Mouse (Mus musculus) forebrain, embryonic 16.5 days (tissue): ENCODE data around the gene Snn. TPM values are rescaled to one million over a fixed set of nuclear protein-coding genes. Genes with fewer than 3 reads are reported as not detected.

Experiments used
- ATAC-seq: fragments of 200-750 bp; cut with Nextera tagmentation; 2 replicates; pipeline ENCODE4 v1.8.0; 2017; ENCODE audit warnings: mild to moderate bottlenecking, moderate library complexity
- H3K27ac ChIP-seq: fragments of 300-500 bp; sonication (generic); 2 replicates; pipeline ENCODE4 v1.5.1; 2014; ENCODE audit warnings: low read length, control low read depth
- H3K27me3 ChIP-seq: fragments of 300-500 bp; sonication (generic); replicated peaks from 2 replicates; pipeline ENCODE4 v1.6.1; 2014; ENCODE audit warnings: low read length; ENCODE audit not compliant: control insufficient read depth, insufficient read depth
- H3K36me3 ChIP-seq: fragments of 300-500 bp; sonication (generic); 2 replicates; pipeline ENCODE4 v1.6.1; 2014; ENCODE audit not compliant: control insufficient read depth, insufficient read depth
- H3K4me1 ChIP-seq: fragments of 300-500 bp; sonication (generic); replicated peaks from 2 replicates; pipeline ENCODE4 v1.6.1; 2014; ENCODE audit warnings: low read length; ENCODE audit not compliant: control insufficient read depth, insufficient read depth
- H3K4me2 ChIP-seq: fragments of 300-500 bp; sonication (generic); 2 replicates; pipeline ENCODE4 v1.6.1; 2014; ENCODE audit warnings: mild to moderate bottlenecking, low read length, control low read depth
- H3K4me3 ChIP-seq: fragments of 300-500 bp; sonication (generic); replicated peaks from 2 replicates; pipeline ENCODE4 v1.5.1; 2014; ENCODE audit warnings: mild to moderate bottlenecking, low read length, control low read depth
- H3K9ac ChIP-seq: fragments of 300-500 bp; sonication (generic); replicated peaks from 2 replicates; pipeline ENCODE4 v1.6.1; 2014; ENCODE audit warnings: low read depth, low read length, control low read depth
- H3K9me3 ChIP-seq: fragments of 300-500 bp; sonication (generic); 2 replicates; pipeline ENCODE4 v1.6.1; 2016; ENCODE audit warnings: low read length; ENCODE audit not compliant: control insufficient read depth
- WGBS: fragments of 180-500 bp; shearing (Covaris S2); extraction: QIAGEN DNeasy Blood & Tissue Kit; methylation state at CpG from one replicate; pipeline ENCODE4 v1.1.7; 2014; 5-methylcytosine and 5-hydroxymethylcytosine counted together
- polyA plus RNA-seq: library from polyadenylated mRNA; unstranded; fragments of >200 nt; fragmentation: Nextera tagmentation; extraction: Ambion mirVana; gene quantifications from 2 replicates; pipeline ENCODE4 v1.2.1, GENCODE M21; 2015

Snn gene
- polyA plus RNA-seq, 1 experiment from 2014 or later: 171 TPM

DNA sequence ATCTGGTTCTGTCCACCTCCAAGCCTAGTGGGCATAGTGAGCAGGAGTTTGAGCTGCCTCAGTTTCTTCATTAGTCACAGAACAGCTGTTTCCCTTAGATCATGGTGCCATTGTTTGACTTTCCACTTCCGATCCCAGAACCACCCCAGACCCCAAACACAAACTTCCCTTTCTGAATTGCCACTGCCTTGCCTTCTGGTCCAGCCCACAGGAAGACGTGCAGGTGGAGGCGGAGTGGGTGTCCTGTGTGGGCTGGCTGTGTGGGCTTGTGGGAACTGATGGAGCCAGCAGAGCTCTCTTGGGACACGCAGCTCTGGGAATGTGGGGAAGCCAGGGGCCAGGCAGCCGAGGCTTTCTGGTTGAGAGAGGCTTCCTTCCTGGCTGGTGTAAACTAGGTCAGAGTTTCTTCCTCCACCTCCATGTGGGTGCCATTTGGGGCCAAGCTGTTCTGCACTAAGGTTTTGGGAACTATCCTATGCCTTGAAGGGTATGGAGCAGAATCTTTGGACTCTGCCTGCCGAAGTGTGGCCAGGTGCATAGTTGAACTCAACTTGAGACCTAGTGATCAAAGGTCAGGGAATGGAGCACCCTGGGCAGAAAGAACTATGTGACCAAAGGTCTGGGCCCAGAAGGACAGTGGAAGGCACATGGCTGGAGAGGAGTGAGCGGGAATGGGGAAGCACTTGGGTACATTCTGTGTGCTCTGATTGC, 9.1 kb downstream of the Snn start:
- Histone ChIP-seq H3K4me1 (peaks cover 58% of the 10 kb centered on the region), H3K9me3 (no peaks in the 10 kb centered on the region), H3K9ac (no peak overlapping the region), H3K36me3 (peaks cover 10% of the 10 kb centered on the region), H3K4me2 (peak overlapping the region; percentile 7; the same call in 1 of the 2 replicates), H3K27me3 (no peaks in the 10 kb centered on the region), H3K27ac (no peak overlapping the region), H3K4me3 (no peak overlapping the region)
- 86% methylated on average over 7 of the region's 7 CpGs for WGBS
- ATAC-seq: no peak

DNA sequence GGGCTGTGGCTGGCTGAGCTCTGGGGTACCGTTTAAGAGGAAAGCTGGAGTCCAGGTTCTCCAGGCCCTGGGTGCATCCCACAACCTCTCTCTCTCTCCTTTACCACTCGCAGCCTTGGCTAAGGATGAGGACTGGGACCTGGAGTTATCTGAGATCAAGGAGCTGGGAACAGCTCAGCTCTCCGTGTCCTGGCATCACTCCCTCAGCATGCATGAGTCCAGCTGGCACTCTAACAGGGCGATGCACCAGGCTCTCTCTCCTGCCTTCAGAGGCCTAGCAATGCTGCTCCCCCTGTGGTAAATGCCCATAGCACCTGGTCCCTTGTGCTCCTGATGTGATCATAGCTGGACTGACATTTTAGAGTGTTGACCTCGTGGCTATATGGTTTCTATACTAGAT, 10.4 kb downstream of the Snn start:
- H3K4me3 ChIP-seq: no peak overlapping the region
- H3K27me3 ChIP-seq: no peaks in the 10 kb centered on the region
- ATAC-seq: no peak
- H3K4me2 ChIP-seq: no peak overlapping the region
- peaks cover 50% of the 10 kb centered on the region for H3K4me1 ChIP-seq
- WGBS: 75% methylated on average over 5 of the region's 5 CpGs
- H3K9me3 ChIP-seq: no peaks in the 10 kb centered on the region
- no peak overlapping the region for H3K9ac ChIP-seq
- H3K36me3 ChIP-seq: peaks cover 10% of the 10 kb centered on the region
- no peak overlapping the region for H3K27ac ChIP-seq

DNA sequence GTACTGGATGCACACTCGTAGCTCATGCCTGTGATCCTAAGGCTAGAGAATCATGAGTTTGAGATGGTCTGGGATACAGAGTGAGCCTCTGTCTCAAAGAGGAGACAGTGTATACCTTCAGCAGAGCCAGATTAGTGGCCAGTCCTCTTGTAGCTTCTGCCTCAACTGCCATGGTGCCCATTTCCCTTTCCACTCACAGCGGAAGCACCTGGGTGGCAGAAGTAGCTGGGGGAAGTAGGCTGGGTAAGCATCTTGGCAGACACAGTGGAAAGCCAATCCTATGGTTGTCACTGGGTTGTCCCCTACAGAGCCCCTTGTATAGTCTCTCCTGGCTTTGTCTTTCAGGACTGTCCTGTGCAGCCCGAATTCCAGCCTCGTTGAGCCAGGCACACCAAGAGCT, 11.1 kb downstream of the Snn start:
- 88% methylated on average over 4 of the region's 4 CpGs for WGBS
- H3K27me3 ChIP-seq: no peaks in the 10 kb centered on the region
- peaks cover 13% of the 10 kb centered on the region for H3K36me3 ChIP-seq
- H3K9ac ChIP-seq: no peak overlapping the region
- no peaks in the 10 kb centered on the region for H3K9me3 ChIP-seq
- no peak overlapping the region for H3K4me2 ChIP-seq
- H3K27ac ChIP-seq: no peak overlapping the region
- no peak for ATAC-seq
- H3K4me3 ChIP-seq: no peak overlapping the region
- H3K4me1 ChIP-seq: peaks cover 50% of the 10 kb centered on the region

DNA sequence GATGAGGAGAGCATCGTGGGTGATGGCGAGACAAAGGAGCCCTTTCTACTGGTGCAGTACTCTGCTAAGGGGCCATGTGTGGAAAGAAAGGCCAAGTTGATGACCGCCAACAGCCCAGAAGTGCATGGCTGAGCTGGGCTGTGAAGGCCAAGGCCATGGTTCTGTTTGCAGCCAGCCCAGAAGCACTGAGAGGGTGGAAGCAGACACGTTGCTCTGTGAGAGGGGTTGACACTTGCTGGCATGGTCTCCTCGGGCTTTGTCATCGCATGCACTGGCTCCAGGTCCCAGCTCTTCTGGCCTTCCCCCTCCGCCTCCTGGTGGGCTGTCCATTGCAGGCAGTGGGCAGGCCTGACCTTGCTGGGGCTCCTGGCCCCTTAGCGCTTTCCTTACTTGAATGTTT, 11.7 kb downstream of the Snn start:
- Histone ChIP-seq H3K27me3 (no peaks in the 10 kb centered on the region), H3K4me2 (no peak overlapping the region), H3K9me3 (no peaks in the 10 kb centered on the region), H3K27ac (no peak overlapping the region), H3K4me1 (peaks cover 49% of the 10 kb centered on the region), H3K36me3 (peaks cover 13% of the 10 kb centered on the region), H3K9ac (no peak overlapping the region), H3K4me3 (no peak overlapping the region)
- WGBS: 81% methylated on average over 8 of the region's 8 CpGs
- ATAC-seq: no peak

DNA sequence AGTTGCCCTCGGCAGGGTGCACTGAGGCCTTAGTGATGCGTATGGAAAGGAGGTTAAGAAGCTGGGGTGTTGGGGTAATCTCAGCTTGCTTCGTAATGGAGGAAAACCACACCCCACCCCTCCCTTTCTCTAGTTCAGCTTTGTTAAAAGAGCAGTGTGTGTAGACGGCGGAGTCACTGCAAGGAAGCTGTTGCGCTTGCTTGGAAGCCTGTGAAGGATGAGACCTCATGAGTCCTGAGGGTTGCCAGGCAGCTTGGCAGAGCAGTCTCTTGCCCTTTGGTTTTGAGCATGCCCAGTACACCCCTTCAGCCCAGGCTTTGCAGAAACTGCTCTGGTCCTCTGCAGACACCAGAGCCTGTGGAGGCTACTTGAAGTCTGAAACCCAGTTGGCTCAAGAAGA, 12.3 kb downstream of the Snn start:
- no peaks in the 10 kb centered on the region for H3K9me3 ChIP-seq
- no peak overlapping the region for H3K4me3 ChIP-seq
- H3K9ac ChIP-seq: no peak overlapping the region
- H3K27ac ChIP-seq: no peak overlapping the region
- no peak overlapping the region for H3K4me2 ChIP-seq
- ATAC-seq: no peak
- WGBS: 67% methylated on average over 6 of the region's 6 CpGs
- H3K4me1 ChIP-seq: peaks cover 43% of the 10 kb centered on the region
- H3K36me3 ChIP-seq: peaks cover 13% of the 10 kb centered on the region
- H3K27me3 ChIP-seq: no peaks in the 10 kb centered on the region

DNA sequence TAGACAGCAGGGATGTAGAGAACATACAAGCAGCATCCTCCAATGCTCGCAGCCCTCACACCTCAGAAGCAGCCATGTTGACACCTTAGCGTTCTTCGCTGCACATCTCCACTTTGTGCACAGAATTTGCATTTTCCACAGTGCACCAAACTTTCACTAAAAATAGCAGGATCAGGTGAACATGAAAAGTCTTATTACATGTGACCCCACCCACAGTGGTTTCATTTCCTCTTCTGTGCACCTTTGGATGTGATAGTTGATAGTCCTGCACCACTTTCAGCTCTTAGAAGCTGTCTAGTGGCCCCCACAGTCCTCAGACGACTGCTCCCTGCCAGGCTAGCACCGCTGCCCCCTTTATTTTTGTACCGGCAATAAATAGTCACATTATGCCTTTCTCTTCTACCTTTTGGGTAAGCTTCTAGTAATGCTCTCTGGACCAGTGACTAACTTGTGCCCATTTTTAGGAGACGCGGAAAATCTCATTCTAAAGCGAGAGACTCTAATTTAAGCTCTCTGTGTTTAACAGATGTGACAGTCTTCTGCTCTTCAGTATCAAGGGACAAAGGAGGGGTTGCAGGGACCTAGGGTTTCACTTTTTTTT, 17.0 kb downstream of the Snn start:
- H3K27ac ChIP-seq: no peak overlapping the region
- no peak for ATAC-seq
- H3K9me3 ChIP-seq: no peaks in the 10 kb centered on the region
- no peak overlapping the region for H3K4me2 ChIP-seq
- no peak overlapping the region for H3K9ac ChIP-seq
- peaks cover 12% of the 10 kb centered on the region for H3K36me3 ChIP-seq
- no peak overlapping the region for H3K4me3 ChIP-seq
- 90% methylated on average over 9 of the region's 9 CpGs for WGBS
- no peaks in the 10 kb centered on the region for H3K27me3 ChIP-seq
- H3K4me1 ChIP-seq: peaks cover 9% of the 10 kb centered on the region

DNA sequence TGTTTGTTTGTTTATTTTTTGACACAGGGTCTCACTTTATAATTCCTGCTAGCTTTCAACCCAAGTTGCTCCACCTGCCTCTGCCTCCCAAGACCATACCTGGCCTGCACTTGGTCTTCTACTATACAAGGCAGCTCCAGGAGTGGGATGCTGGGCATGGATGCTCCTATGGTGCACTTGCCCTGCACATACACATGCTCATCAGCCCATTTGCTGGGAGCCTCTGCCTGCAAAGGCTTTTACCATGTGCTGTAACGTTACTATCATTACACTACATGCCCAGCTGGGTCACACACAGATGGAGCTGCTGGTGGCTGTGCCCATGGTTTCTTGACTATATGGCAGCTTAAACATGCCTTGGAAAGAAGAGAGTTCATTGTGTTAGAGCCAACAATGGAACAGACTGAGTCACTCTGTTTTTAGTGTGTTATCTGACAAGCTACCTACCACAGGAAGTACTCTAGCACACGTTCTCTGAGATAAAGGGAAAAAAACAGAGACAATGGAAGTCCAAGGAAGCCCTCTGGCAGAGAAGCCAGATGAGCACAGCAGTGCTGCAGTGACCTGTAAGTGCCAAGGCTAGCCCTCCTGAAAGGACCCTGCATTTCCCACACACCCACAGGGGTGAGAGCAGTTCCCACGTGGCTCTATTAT, 17.6 kb downstream of the Snn start:
- H3K4me2 ChIP-seq: no peak overlapping the region
- no peaks in the 10 kb centered on the region for H3K27me3 ChIP-seq
- 76% methylated on average over 3 of the region's 3 CpGs for WGBS
- H3K4me1 ChIP-seq: peaks cover 3% of the 10 kb centered on the region
- no peak overlapping the region for H3K9ac ChIP-seq
- no peak for ATAC-seq
- H3K4me3 ChIP-seq: no peak overlapping the region
- peaks cover 18% of the 10 kb centered on the region for H3K36me3 ChIP-seq
- H3K27ac ChIP-seq: no peak overlapping the region
- H3K9me3 ChIP-seq: no peaks in the 10 kb centered on the region

DNA sequence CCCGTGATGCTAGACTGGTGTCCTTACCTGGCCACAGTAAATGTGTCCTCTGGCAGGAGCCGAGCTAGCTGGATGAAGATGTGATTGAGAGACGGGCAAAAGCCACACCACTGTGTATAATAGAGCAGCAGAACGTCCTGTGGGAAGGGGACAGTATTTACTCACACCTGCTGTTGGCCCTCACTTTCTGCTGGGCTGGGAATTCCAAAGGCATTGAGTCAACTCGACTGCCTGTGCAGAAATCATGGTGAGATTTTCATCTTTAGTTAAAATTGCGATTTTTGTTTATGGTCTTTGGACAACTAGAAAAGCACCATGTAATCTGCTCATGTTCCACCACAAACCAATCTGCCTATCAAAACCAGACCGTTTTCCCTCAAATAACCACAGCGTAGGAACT, 23.4 kb downstream of the Snn start:
- 94% methylated on average over 8 of the region's 8 CpGs for WGBS
- H3K4me1 ChIP-seq: peaks cover 8% of the 10 kb centered on the region; the same call in 1 of the 2 replicates
- no peak for ATAC-seq
- no peak overlapping the region for H3K9ac ChIP-seq
- H3K36me3 ChIP-seq: peaks cover 24% of the 10 kb centered on the region
- no peak overlapping the region for H3K4me2 ChIP-seq
- H3K9me3 ChIP-seq: no peaks in the 10 kb centered on the region
- H3K27ac ChIP-seq: no peak overlapping the region
- no peak overlapping the region for H3K4me3 ChIP-seq
- no peaks in the 10 kb centered on the region for H3K27me3 ChIP-seq

DNA sequence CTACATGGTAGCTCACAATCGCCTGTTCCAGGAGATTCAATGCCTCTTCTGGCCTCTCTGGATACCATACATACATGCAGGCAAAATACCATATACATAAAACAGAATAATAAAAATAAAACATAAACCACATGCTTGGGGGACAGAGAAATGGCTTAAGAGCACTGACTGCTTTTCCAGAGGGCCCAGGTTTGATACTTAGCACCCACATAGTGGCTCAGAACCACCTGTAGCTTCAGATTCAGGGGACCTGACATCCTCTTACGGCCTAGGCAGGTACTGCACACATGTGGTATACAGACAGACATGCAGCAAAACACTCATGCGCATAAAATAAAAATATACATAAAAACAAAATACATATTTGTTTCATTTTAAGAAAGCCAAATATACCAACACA, 25.6 kb downstream of the Snn start:
- WGBS: 94% methylated on average over 3 of the region's 3 CpGs
- H3K4me2 ChIP-seq: no peak overlapping the region
- H3K27ac ChIP-seq: no peak overlapping the region
- no peaks in the 10 kb centered on the region for H3K27me3 ChIP-seq
- peaks cover 30% of the 10 kb centered on the region for H3K36me3 ChIP-seq
- H3K4me1 ChIP-seq: peaks cover 8% of the 10 kb centered on the region; the same call in 1 of the 2 replicates
- H3K9me3 ChIP-seq: no peaks in the 10 kb centered on the region
- no peak for ATAC-seq
- no peak overlapping the region for H3K9ac ChIP-seq
- no peak overlapping the region for H3K4me3 ChIP-seq
